Mouse (Mus musculus): ENCODE measurements around the gene Tmem252.
A peak's percentile ranks its signal among the peaks of the same experiment; 100 is the strongest.
"Not testable (repeated sequence)": the region's sequence is repeated elsewhere in the genome, so short reads cannot be mapped to it uniquely, and the experiment has no call there.

The Tmem252 gene

GRCm38 (mm10) chr19:24688327-24688726, 14.5 kb downstream of the Tmem252 start:
- TF ChIP-seq POU5F1 (IDR thresholded peaks at IDR 0.05; ENCODE audit: borderline replicate concordance, low read length) (no peak), CTCF (conservative IDR thresholded peaks at IDR 0.05; ENCODE audit: low read length) (no peak), NANOG (IDR thresholded peaks at IDR 0.05; ENCODE audit: borderline replicate concordance, low read length) (no peak)
- Histone ChIP-seq H3K27me3 (ENCODE audit: insufficient read depth, low read length) (no peaks in the 10 kb centered on the region), H3K4me1 (replicated peaks; ENCODE audit: low read depth, low read length) (peaks cover 26% of the 10 kb centered on the region), H3K36me3 (ENCODE audit: insufficient read depth, low read length) (no peaks in the 10 kb centered on the region), H3K4me3 (replicated peaks; ENCODE audit: low read length) (no peak overlapping the region), H3K9me3 (ENCODE audit: low read length) (peaks cover 15% of the 10 kb centered on the region)

- Histone ChIP-seq H3K27me3 (ENCODE audit: insufficient read depth, low read length) (no peaks in the 10 kb centered on the region), H3K4me1 (replicated peaks; ENCODE audit: low read depth, low read length) (peaks cover 15% of the 10 kb centered on the region), H3K36me3 (ENCODE audit: insufficient read depth, low read length) (no peaks in the 10 kb centered on the region), H3K9me3 (ENCODE audit: low read length) (peaks cover 9% of the 10 kb centered on the region; the same call in 1 of the 2 replicates), H3K4me3 (replicated peaks; ENCODE audit: low read length) (no peak overlapping the region)
- no peak for TF ChIP-seq POU5F1 (IDR thresholded peaks at IDR 0.05; ENCODE audit: borderline replicate concordance, low read length)
- TF ChIP-seq NANOG (IDR thresholded peaks at IDR 0.05; ENCODE audit: borderline replicate concordance, low read length) = no peak
- TF ChIP-seq CTCF (conservative IDR thresholded peaks at IDR 0.05; ENCODE audit: low read length) = no peak
Observed at GRCm38 (mm10) chr19:24689531-24689930, 15.7 kb downstream of the Tmem252 start.

GRCm38 (mm10) chr19:24692691-24693090, 18.9 kb downstream of the Tmem252 start:
- H3K4me3 ChIP-seq (replicated peaks; ENCODE audit: low read length) = no peak overlapping the region
- no peaks in the 10 kb centered on the region for H3K4me1 ChIP-seq (replicated peaks; ENCODE audit: low read depth, low read length)
- TF ChIP-seq CTCF (conservative IDR thresholded peaks at IDR 0.05; ENCODE audit: low read length) (no peak), NANOG (IDR thresholded peaks at IDR 0.05; ENCODE audit: borderline replicate concordance, low read length) (no peak), POU5F1 (IDR thresholded peaks at IDR 0.05; ENCODE audit: borderline replicate concordance, low read length) (no peak)
- no peaks in the 10 kb centered on the region for H3K9me3 ChIP-seq (ENCODE audit: low read length)
- no peaks in the 10 kb centered on the region for H3K27me3 ChIP-seq (ENCODE audit: insufficient read depth, low read length)
- no peaks in the 10 kb centered on the region for H3K36me3 ChIP-seq (ENCODE audit: insufficient read depth, low read length)

- Histone ChIP-seq H3K36me3 (ENCODE audit: insufficient read depth, low read length) (no peaks in the 10 kb centered on the region), H3K9me3 (ENCODE audit: low read length) (no peaks in the 10 kb centered on the region), H3K4me1 (replicated peaks; ENCODE audit: low read depth, low read length) (no peaks in the 10 kb centered on the region), H3K27me3 (ENCODE audit: insufficient read depth, low read length) (no peaks in the 10 kb centered on the region), H3K4me3 (replicated peaks; ENCODE audit: low read length) (no peak overlapping the region)
- TF ChIP-seq POU5F1 (IDR thresholded peaks at IDR 0.05; ENCODE audit: borderline replicate concordance, low read length) (no peak), CTCF (conservative IDR thresholded peaks at IDR 0.05; ENCODE audit: low read length) (no peak), NANOG (IDR thresholded peaks at IDR 0.05; ENCODE audit: borderline replicate concordance, low read length) (no peak)
Observed at GRCm38 (mm10) chr19:24697946-24698345, 24.1 kb downstream of the Tmem252 start.

- no peaks in the 10 kb centered on the region for H3K36me3 ChIP-seq (ENCODE audit: insufficient read depth, low read length)
- H3K9me3 ChIP-seq (ENCODE audit: low read length) = no peaks in the 10 kb centered on the region
- H3K27me3 ChIP-seq (ENCODE audit: insufficient read depth, low read length) = no peaks in the 10 kb centered on the region
- no peaks in the 10 kb centered on the region for H3K4me1 ChIP-seq (replicated peaks; ENCODE audit: low read depth, low read length)
- no peak overlapping the region for H3K4me3 ChIP-seq (replicated peaks; ENCODE audit: low read length)
- no peak for TF ChIP-seq NANOG (IDR thresholded peaks at IDR 0.05; ENCODE audit: borderline replicate concordance, low read length)
- TF ChIP-seq CTCF (conservative IDR thresholded peaks at IDR 0.05; ENCODE audit: low read length) = no peak
- no peak for TF ChIP-seq POU5F1 (IDR thresholded peaks at IDR 0.05; ENCODE audit: borderline replicate concordance, low read length)
Observed at GRCm38 (mm10) chr19:24698651-24699050, 24.8 kb downstream of the Tmem252 start.

GRCm38 (mm10) chr19:24699196-24699595, 25.4 kb downstream of the Tmem252 start:
- Histone ChIP-seq H3K4me3 (replicated peaks; ENCODE audit: low read length) (no peak overlapping the region), H3K27me3 (ENCODE audit: insufficient read depth, low read length) (no peaks in the 10 kb centered on the region), H3K9me3 (ENCODE audit: low read length) (no peaks in the 10 kb centered on the region), H3K36me3 (ENCODE audit: insufficient read depth, low read length) (no peaks in the 10 kb centered on the region), H3K4me1 (replicated peaks; ENCODE audit: low read depth, low read length) (no peaks in the 10 kb centered on the region)
- TF ChIP-seq POU5F1 (IDR thresholded peaks at IDR 0.05; ENCODE audit: borderline replicate concordance, low read length) = no peak
- TF ChIP-seq CTCF (conservative IDR thresholded peaks at IDR 0.05; ENCODE audit: low read length) = no peak
- TF ChIP-seq NANOG (IDR thresholded peaks at IDR 0.05; ENCODE audit: borderline replicate concordance, low read length) = no peak

- H3K4me1 ChIP-seq (replicated peaks; ENCODE audit: low read depth, low read length) = peaks cover 5% of the 10 kb centered on the region; the same call in 1 of the 2 replicates
- H3K27me3 ChIP-seq (ENCODE audit: insufficient read depth, low read length) = no peaks in the 10 kb centered on the region
- TF ChIP-seq CTCF (conservative IDR thresholded peaks at IDR 0.05; ENCODE audit: low read length) (peak; percentile 56), NANOG (IDR thresholded peaks at IDR 0.05; ENCODE audit: borderline replicate concordance, low read length) (no peak), POU5F1 (IDR thresholded peaks at IDR 0.05; ENCODE audit: borderline replicate concordance, low read length) (no peak)
- H3K36me3 ChIP-seq (ENCODE audit: insufficient read depth, low read length) = no peaks in the 10 kb centered on the region
- H3K4me3 ChIP-seq (replicated peaks; ENCODE audit: low read length) = no peak overlapping the region
- no peaks in the 10 kb centered on the region for H3K9me3 ChIP-seq (ENCODE audit: low read length)
Observed at GRCm38 (mm10) chr19:24699910-24700309, 26.1 kb downstream of the Tmem252 start.

GRCm38 (mm10) chr19:24700664-24701063, 26.9 kb downstream of the Tmem252 start:
- Histone ChIP-seq H3K36me3 (ENCODE audit: insufficient read depth, low read length) (no peaks in the 10 kb centered on the region), H3K9me3 (ENCODE audit: low read length) (no peaks in the 10 kb centered on the region), H3K4me3 (replicated peaks; ENCODE audit: low read length) (no peak overlapping the region), H3K27me3 (ENCODE audit: insufficient read depth, low read length) (no peaks in the 10 kb centered on the region), H3K4me1 (replicated peaks; ENCODE audit: low read depth, low read length) (peaks cover 5% of the 10 kb centered on the region; the same call in 1 of the 2 replicates)
- TF ChIP-seq CTCF (conservative IDR thresholded peaks at IDR 0.05; ENCODE audit: low read length) (no peak), POU5F1 (IDR thresholded peaks at IDR 0.05; ENCODE audit: borderline replicate concordance, low read length) (no peak), NANOG (IDR thresholded peaks at IDR 0.05; ENCODE audit: borderline replicate concordance, low read length) (no peak)

GRCm38 (mm10) chr19:24701716-24702115, 27.9 kb downstream of the Tmem252 start:
- H3K9me3 ChIP-seq (ENCODE audit: low read length) = no peaks in the 10 kb centered on the region
- no peaks in the 10 kb centered on the region for H3K36me3 ChIP-seq (ENCODE audit: insufficient read depth, low read length)
- peaks cover 9% of the 10 kb centered on the region for H3K4me1 ChIP-seq (replicated peaks; ENCODE audit: low read depth, low read length)
- H3K27me3 ChIP-seq (ENCODE audit: insufficient read depth, low read length) = no peaks in the 10 kb centered on the region
- no peak for TF ChIP-seq NANOG (IDR thresholded peaks at IDR 0.05; ENCODE audit: borderline replicate concordance, low read length)
- no peak for TF ChIP-seq POU5F1 (IDR thresholded peaks at IDR 0.05; ENCODE audit: borderline replicate concordance, low read length)
- TF ChIP-seq CTCF (conservative IDR thresholded peaks at IDR 0.05; ENCODE audit: low read length) = no peak; the same call in 1 of the 2 replicates
- no peak overlapping the region for H3K4me3 ChIP-seq (replicated peaks; ENCODE audit: low read length)

GRCm38 (mm10) chr19:24703168-24703567, 29.4 kb downstream of the Tmem252 start:
- not testable (repeated sequence) for H3K4me1 ChIP-seq (replicated peaks; ENCODE audit: low read depth, low read length); H3K4me3 ChIP-seq (replicated peaks; ENCODE audit: low read length); H3K27me3 ChIP-seq (ENCODE audit: insufficient read depth, low read length); H3K9me3 ChIP-seq (ENCODE audit: low read length); H3K36me3 ChIP-seq (ENCODE audit: insufficient read depth, low read length)
